Mouse (Mus musculus): Measurements from ENCODE around the gene Megf8.

- no peak for TF ChIP-seq ZNF384 (IDR thresholded peaks at IDR 0.05; ENCODE audit: low read depth, low read length)
- TF ChIP-seq MAFK (IDR thresholded peaks at IDR 0.05; ENCODE audit: insufficient read depth, low read depth, low read length): no peak
These were observed 84.6 kb downstream of the Megf8 start for GRCm38 (mm10) chr7:25401551-25401950.
